Mouse (Mus musculus) cerebellum, postnatal 25 days (tissue): ENCODE measurements around the gene Ube2g2.

Experiments used
- DNase-seq, 2 experiments: peaks; one replicate each; pipeline ENCODE4 v3.0.0; 2021; ENCODE audit warnings: mixed read lengths in 2 of 2

The Ube2g2 gene

GRCm38 (mm10) chr10:77606855-77607254 lies 15.2 kb upstream of the Ube2g2 start:
- no peak for DNase-seq

DNA sequence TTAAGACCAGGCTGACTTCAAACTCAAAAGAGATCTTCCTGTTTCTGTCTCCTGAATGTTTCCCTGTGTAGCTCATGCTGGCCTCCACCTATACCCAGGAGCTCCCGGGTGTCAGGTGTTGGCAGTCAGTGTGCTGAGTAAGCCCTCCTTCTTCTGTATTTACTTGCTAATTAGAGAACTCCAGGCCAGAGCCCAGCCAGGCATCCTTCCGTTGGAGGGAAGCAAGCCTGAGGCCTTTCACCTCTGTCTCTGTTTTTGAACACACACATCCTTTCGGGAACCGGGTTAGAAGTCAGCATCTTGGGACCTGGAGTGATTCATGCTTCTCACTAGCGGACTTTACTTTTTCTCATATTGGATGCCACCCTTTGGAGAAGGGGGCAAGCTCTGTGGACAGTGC lies 14.6 kb upstream of the Ube2g2 start:
- peak in 1 of 2 experiments; percentile 36 for DNase-seq

DNA sequence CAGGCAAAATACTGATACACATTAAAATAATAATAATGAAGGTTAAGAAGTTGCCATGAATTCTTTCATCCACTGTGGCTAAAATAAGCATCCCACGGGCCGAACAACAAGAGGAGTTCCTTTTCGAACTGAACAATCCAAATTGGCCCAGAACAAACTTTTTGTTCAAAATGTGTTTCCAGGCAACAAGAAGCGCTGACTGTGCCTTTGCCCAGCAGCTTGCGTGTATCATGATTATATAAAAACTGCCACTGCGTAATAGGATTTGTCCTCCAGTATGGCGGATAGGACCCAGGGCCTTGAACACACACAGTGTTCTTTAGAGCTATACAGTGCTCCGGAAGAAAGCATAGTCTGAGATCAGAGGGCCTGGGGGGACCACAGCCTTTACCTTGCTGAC lies 13.5 kb upstream of the Ube2g2 start:
- no peak for DNase-seq

DNA sequence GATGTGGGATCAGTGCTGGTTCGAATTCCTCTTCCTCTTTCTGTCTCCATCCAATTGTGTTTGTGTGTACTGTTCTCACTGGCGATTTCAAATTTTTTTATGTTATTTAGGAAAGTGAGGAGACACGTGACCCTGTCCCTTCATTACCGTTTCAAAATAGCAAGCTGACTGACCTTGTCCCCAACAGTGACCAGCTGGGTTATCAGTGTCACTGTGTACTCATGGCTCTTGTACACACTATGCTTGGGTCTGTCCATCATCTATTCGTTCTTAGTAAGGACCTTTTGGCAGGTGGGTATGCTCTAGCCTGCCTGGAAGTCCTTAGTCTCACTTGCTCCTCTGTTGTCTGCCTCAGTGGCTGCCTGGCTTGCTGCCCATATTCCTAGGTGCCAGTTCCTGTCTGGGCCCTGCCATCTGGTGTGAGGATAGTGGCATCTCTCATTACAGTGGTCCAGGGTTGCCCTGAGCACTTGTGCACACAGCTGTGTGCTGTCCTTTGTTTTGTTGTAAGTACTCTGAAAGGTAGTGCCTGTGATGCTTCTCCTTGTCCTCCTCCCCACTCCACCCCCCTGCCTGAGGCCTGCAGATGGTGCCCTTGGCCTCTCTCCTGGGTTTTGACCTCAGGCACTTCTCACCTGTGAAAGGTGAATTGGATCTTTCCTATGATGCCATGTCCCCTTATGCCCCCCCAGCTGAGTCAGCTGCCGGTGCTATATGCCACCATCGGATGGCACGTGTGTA lies 11.7 kb upstream of the Ube2g2 start:
- DNase-seq: peak; percentile 59 to 73

DNA sequence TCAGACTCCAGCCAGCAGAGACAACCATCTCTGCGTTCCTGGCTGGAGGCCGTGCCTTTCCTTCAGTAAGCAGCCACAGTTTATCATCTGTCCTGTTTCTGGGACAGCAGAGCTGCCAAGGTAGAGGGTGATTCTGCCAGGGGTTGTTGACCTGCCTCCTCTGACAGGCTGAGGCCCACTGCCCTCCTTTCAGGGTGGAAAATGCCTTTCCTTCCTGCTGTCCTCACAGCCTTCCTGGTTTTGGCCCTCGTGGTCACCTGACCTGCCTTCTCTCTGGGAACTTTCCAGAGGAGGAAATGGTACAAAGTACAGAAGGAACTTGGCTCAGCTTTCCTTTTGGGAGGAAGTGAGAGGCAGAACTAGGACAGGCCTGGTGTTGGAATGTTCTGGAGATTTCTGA lies 8.7 kb upstream of the Ube2g2 start:
- DNase-seq: no peak

DNA sequence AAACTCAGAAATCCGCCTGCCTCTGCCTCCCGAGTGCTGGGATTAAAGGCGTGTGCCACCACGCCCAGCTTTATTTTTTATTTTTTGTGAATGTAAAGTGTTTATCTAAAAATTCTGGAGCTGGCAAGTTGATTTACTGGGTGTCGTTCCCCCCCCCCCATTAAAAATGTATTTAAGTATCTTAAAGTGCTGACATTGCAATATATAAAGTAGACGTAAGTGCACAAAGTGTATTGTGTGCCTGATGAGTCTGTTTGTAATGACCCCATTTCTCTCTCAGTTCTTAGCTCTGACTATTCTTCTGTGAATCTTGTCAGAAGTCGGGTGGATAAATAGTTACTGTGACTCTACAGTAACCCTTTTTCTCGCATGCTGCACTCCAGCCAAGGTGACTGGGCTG lies 6.4 kb upstream of the Ube2g2 start:
- no peak for DNase-seq

GRCm38 (mm10) chr10:77616166-77616565 lies 5.9 kb upstream of the Ube2g2 start:
- DNase-seq: no peak

DNA sequence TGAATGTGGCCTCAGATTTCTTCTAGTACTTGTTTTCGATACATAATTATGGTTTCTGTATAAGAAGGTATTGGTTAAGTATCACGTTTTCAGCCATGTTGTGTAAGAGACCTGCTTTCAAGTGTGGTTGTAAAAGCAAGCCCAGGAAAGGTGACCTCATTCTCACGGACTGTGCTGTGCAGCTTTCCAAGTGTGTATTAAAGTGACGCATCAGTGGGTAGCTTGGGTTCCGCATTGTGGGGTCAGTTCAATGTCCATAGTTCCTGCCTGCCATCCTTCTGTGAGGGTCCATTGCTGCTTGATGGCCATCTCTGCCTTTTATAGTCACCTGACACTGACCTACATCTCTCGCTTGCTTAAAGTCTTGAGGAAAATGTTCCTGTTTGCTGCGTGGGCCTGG lies 5.1 kb upstream of the Ube2g2 start:
- no peak for DNase-seq

DNA sequence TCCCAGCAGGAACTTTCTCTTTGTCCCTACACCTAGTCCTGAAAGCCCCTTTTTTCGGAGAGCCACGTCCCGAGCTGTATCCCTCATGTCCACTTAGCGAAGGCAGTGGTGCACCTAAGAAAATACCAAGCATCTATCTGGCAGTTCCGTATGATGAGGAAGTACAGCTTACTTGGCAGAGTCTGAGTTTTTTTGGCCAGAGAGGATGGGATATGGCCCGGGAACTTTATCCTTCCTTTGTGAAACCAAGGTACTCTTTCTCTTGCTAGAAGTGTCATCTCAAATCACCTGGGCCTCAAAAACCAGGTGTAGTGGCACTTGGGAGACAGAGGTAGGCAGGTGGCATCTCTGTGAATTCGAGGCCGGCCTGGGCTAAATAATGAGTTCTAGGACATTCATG lies 529 bp upstream of the Ube2g2 start:
- DNase-seq: peak in 1 of 2 experiments; percentile 15

DNA sequence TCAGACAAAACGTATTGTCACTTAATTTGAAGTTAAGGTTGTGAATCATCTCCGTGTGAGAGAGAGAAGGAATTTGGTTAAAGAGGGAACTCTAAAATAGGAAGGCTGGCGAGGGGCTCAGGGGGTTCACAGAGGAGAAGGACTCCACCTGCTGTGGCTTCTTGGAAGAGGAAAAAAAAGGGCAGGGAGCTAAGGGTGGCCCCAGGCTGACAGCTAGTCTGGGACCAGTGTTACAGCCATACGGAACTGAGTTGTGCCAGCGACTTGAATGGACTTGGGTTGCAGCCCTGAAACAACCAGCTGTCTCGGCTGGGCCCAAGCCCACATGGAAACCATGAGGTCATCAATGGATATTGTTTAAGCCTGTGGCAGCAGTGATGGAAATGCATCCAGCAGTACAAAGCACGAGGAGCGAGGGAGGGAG lies 1.0 kb downstream of the Ube2g2 start:
- peak; percentile 64 to 75 for DNase-seq

GRCm38 (mm10) chr10:77623639-77624400 lies 1.7 kb downstream of the Ube2g2 start:
- no peak for DNase-seq

DNA sequence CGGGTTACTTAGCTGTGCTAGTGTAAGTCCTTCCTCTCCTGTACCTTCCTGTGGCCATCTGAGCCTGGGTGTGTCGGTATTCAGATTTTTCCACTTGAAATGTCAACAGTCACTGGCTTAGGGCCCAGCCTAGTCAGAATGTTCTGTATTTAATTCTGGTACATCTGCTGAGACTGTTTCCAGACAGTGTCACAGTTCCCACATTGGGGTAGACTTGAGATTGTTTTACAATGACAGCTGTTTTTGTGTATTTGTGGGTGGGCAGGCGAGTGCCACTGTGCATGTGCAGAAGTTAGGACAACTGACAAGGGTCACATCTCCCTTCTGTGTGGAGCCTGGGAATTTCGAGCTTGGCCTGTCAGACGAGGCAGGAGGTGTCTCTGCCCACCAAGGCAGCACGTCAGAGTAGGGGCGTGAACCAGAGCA lies 2.5 kb downstream of the Ube2g2 start:
- no peak for DNase-seq

GRCm38 (mm10) chr10:77626036-77626435 lies 4.0 kb downstream of the Ube2g2 start:
- DNase-seq: no peak

DNA sequence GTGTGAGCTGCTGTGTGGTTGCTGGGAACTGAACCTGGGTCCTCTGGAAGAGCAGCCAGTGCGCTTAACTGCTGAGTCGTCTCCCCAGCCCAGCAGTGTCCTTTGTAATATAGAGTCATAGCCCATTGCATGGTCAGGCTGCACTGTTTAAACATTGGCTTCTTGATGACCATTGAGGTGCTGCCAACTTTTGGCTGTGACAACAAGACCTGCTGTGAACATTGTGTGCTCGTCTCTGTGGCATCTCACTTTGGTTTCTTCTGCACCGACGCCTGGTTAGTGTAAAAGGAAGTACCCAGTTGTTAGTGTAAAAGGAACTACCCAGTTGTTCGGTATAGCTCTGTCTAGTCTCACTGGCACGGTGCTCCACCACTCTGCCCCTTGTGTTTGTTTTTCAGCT lies 4.5 kb downstream of the Ube2g2 start:
- DNase-seq: peak; percentile 37 to 45

- DNase-seq: peak; percentile 87 to 91
Observed at GRCm38 (mm10) chr10:77627497-77627896, 5.4 kb downstream of the Ube2g2 start.

- DNase-seq: no peak
Observed at GRCm38 (mm10) chr10:77629163-77629562, 7.1 kb downstream of the Ube2g2 start.

GRCm38 (mm10) chr10:77629970-77630369 lies 7.9 kb downstream of the Ube2g2 start:
- no peak for DNase-seq

DNA sequence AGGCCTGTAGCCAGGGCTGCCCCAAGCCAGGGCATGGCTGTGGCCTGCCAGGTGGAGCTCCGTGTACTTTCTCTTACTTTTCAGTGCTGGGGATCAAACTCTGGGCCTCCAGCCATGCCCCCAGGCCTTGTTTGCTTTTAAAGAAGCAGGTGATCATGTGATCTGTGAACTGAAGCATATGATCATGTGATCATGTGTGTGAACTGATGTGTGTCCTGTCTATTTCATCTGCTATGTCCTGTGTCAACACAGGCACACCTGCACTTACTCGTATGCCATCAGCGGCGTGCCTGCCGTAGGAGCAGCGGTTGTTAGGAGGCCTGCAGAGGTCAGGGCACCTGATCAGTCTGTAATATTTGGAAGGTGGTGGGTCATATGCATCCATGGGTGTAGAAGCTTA lies 11.9 kb downstream of the Ube2g2 start:
- no peak for DNase-seq

- no peak for DNase-seq
Observed at GRCm38 (mm10) chr10:77634452-77635231, 12.6 kb downstream of the Ube2g2 start.

GRCm38 (mm10) chr10:77636234-77636922 lies 14.3 kb downstream of the Ube2g2 start:
- DNase-seq: no peak

GRCm38 (mm10) chr10:77638956-77639355 lies 16.9 kb downstream of the Ube2g2 start:
- DNase-seq: no peak

DNA sequence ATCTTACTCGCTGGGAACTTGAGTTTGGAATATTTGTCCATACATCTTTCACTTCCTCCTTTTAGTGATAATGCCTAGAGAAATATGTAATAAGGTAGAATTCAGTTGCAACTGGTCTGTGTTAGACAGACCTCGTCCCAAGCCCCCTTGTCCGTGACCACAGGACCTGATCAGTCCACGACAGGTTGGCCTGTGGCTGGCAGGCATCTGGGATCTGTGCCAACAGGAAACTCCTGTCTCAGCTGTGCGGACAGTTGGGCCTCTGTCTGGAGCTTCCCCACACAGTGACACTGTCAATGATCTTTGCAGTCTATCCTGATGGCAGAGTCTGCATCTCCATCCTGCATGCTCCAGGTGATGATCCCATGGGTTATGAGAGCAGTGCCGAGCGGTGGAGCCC lies 21.1 kb downstream of the Ube2g2 start:
- DNase-seq: no peak

DNA sequence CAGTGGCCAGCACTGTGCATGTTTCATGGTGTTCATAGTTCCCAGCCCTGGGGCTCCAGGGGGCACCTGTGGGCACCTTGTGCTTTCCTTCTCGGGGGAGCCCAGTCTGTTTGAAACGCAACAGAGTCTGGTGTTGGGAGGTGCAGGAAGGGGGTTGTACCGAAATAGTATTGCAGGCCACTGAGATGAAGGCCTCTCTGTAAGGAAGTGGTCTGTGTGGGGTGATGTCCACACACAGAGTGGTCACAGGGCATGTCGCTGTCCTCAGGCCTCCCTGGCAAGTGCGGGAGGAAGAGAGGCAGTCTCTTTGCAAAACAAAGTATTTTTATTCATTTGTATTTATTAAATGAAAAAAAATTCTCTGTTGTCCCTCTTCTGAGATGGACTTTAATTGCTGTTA lies 23.5 kb downstream of the Ube2g2 start:
- no peak for DNase-seq
